Mouse (Mus musculus) heart, embryonic 14.5 days (tissue): Measurements from ENCODE around the gene Atp5f1. TPM values are rescaled to one million over a fixed set of nuclear protein-coding genes. Genes with fewer than 3 reads are reported as not detected.
"Not testable (repeated sequence)": the region's sequence is repeated elsewhere in the genome, so short reads cannot be mapped to it uniquely, and the experiment has no call there.

Experiments
- ATAC-seq: fragments of 200-750 bp; cut with Nextera tagmentation; 2 replicates; pipeline ENCODE4 v1.8.0; 2017; ENCODE audit warnings: low read depth, moderate TSS enrichment; ENCODE audit not compliant: insufficient number of reproducible peaks, insufficient read depth, low FRiP score
- H3K27ac ChIP-seq, 2 experiments: fragments of 200-500 bp in 1 of 2; fragments of 300-500 bp in 1 of 2; sonication (generic) in 1 of 2; replicated peaks in 1 of 2; 2 replicates each; pipeline ENCODE4 v1.5.1; 2012 to 2014; ENCODE audit warnings: low read depth in 2 of 2, low read length in 2 of 2, control low read depth in 1 of 2, mild to moderate bottlenecking in 1 of 2, mixed read lengths in 1 of 2; ENCODE audit not compliant: control insufficient read depth in 1 of 2, insufficient read depth in 1 of 2
- H3K27me3 ChIP-seq: fragments of 300-500 bp; sonication (generic); 2 replicates; pipeline ENCODE4 v1.6.1; 2014; ENCODE audit warnings: mild to moderate bottlenecking, low read length, control low read depth; ENCODE audit not compliant: control insufficient read depth, insufficient read depth
- H3K36me3 ChIP-seq: fragments of 300-500 bp; sonication (generic); 2 replicates; pipeline ENCODE4 v1.6.1; 2014; ENCODE audit warnings: mild to moderate bottlenecking, control low read depth, low read length, mixed read lengths; ENCODE audit not compliant: control insufficient read depth, insufficient read depth
- H3K4me1 ChIP-seq, 2 experiments: fragments of 200-500 bp in 1 of 2; fragments of 300-500 bp in 1 of 2; sonication (generic) in 1 of 2; 2 replicates each; pipeline ENCODE4 v1.6.1; 2012 to 2014; ENCODE audit warnings: low read length in 2 of 2, control low read depth in 1 of 2, mixed read lengths in 1 of 2; ENCODE audit not compliant: control insufficient read depth in 2 of 2, insufficient read depth in 2 of 2
- H3K4me2 ChIP-seq: fragments of 300-500 bp; sonication (generic); 2 replicates; pipeline ENCODE4 v1.6.1; 2014; ENCODE audit warnings: mild to moderate bottlenecking, low read length
- H3K4me3 ChIP-seq, 2 experiments: fragments of 200-500 bp in 1 of 2; fragments of 300-500 bp in 1 of 2; sonication (generic) in 1 of 2; 2 replicates each; pipeline ENCODE4 v1.5.1; 2012 to 2014; ENCODE audit warnings: low read length in 2 of 2, mild to moderate bottlenecking in 2 of 2, control low read depth in 1 of 2, low read depth in 1 of 2, moderate library complexity in 1 of 2; ENCODE audit not compliant: control insufficient read depth in 1 of 2, insufficient read depth in 1 of 2
- H3K9ac ChIP-seq: fragments of 300-500 bp; sonication (generic); 2 replicates; pipeline ENCODE4 v1.6.1; 2014; ENCODE audit warnings: mild to moderate bottlenecking, low read length
- H3K9me3 ChIP-seq: fragments of 300-500 bp; sonication (generic); 2 replicates; pipeline ENCODE4 v1.6.1; 2016; ENCODE audit warnings: low read length, control low read depth; ENCODE audit not compliant: control insufficient read depth
- whole genome bisulfite sequencing: fragments of 180-500 bp; shearing (Covaris S2); extraction: QIAGEN DNeasy Blood & Tissue Kit; methylation state at CpG from one replicate; pipeline ENCODE4 v1.1.7; 2014; 5-methylcytosine and 5-hydroxymethylcytosine counted together
- polyA plus RNA-seq: library from polyadenylated mRNA; unstranded; fragments of >200 nt; fragmentation: Nextera tagmentation; extraction: Ambion mirVana; gene quantifications from 2 replicates; pipeline ENCODE4 v1.2.1, GENCODE M21; 2014

The Atp5f1 gene
- polyA plus RNA-seq, result 903 and 907 TPM in 2 replicates

GRCm38 (mm10) chr3:105959999-105960398, at the start of gene Atp5f1:
Atp5f1 (minus strand) TSS chr3:105960099.
- no peak for ATAC-seq
- peaks cover 71% of the 10 kb centered on the region for H3K36me3 ChIP-seq
- peak within 1 kb of the TSS; percentile 99 for H3K9ac ChIP-seq
- H3K4me1 ChIP-seq, result peaks cover 0 to 31% of the 10 kb centered on the region in 2 experiments; a peak in 2 of 4 replicates
- H3K27me3 ChIP-seq, result no peaks in the 10 kb centered on the region
- H3K4me2 ChIP-seq, result peak within 1 kb of the TSS; percentile 93
- H3K9me3 ChIP-seq, result no peaks in the 10 kb centered on the region
- H3K27ac ChIP-seq, result peak within 1 kb of the TSS; percentile 89 to 96
- peak within 1 kb of the TSS; percentile 89 to 91 for H3K4me3 ChIP-seq
- 4% methylated on average over 6 of the region's 6 CpGs for WGBS

GRCm38 (mm10) chr3:106003360-106003759, 43.5 kb upstream of the Atp5f1 start:
- H3K4me1 ChIP-seq, H3K4me2 ChIP-seq, H3K36me3 ChIP-seq, H3K9me3 ChIP-seq, ATAC-seq, H3K9ac ChIP-seq, H3K4me3 ChIP-seq, H3K27me3 ChIP-seq, H3K27ac ChIP-seq: not testable (repeated sequence)
- 53% methylated on average over 10 of the region's 10 CpGs for WGBS

- ATAC-seq, result no peak; the same call in 1 of the 2 replicates
- Histone ChIP-seq H3K9ac (no peak overlapping the region), H3K27ac (no peak overlapping the region), H3K9me3 (no peaks in the 10 kb centered on the region), H3K36me3 (no peaks in the 10 kb centered on the region), H3K4me3 (peak overlapping the region; percentile 0 to 22; a peak in 2 of 4 replicates), H3K27me3 (no peaks in the 10 kb centered on the region), H3K4me2 (peak overlapping the region; percentile 61), H3K4me1 (peaks cover 6 to 8% of the 10 kb centered on the region in 2 experiments; a peak in 2 of 4 replicates)
- 18% methylated on average over 17 of the region's 17 CpGs for WGBS
Measured at GRCm38 (mm10) chr3:106001416-106002370, 41.8 kb upstream of the Atp5f1 start.

- no peaks in the 10 kb centered on the region for H3K27me3 ChIP-seq
- H3K4me3 ChIP-seq, result peak overlapping the region; percentile 0 to 22; a peak in 2 of 4 replicates
- H3K4me1 ChIP-seq, result peaks cover 6 to 8% of the 10 kb centered on the region in 2 experiments; a peak in 2 of 4 replicates
- no peaks in the 10 kb centered on the region for H3K9me3 ChIP-seq
- no peak for ATAC-seq
- no peak overlapping the region for H3K27ac ChIP-seq
- no peaks in the 10 kb centered on the region for H3K36me3 ChIP-seq
- peak overlapping the region; percentile 61 for H3K4me2 ChIP-seq
- WGBS, result 14% methylated on average over 11 of the region's 11 CpGs
- H3K9ac ChIP-seq, result no peak overlapping the region
Measured at GRCm38 (mm10) chr3:106000707-106001375, 40.9 kb upstream of the Atp5f1 start.

- H3K27me3 ChIP-seq, result no peaks in the 10 kb centered on the region
- 50% methylated on average over 2 of the region's 2 CpGs for WGBS
- no peaks in the 10 kb centered on the region for H3K4me1 ChIP-seq
- no peaks in the 10 kb centered on the region for H3K9me3 ChIP-seq
- H3K4me2 ChIP-seq, result no peak overlapping the region
- H3K36me3 ChIP-seq, result no peaks in the 10 kb centered on the region
- no peak overlapping the region for H3K4me3 ChIP-seq
- no peak overlapping the region for H3K27ac ChIP-seq
- ATAC-seq, result no peak
- H3K9ac ChIP-seq, result no peak overlapping the region
Measured at GRCm38 (mm10) chr3:105994730-105995129, 34.8 kb upstream of the Atp5f1 start.

- Histone ChIP-seq H3K27me3 (no peaks in the 10 kb centered on the region), H3K4me2 (no peak overlapping the region), H3K36me3 (no peaks in the 10 kb centered on the region), H3K9ac (no peak overlapping the region), H3K4me1 (no peaks in the 10 kb centered on the region), H3K9me3 (no peaks in the 10 kb centered on the region), H3K27ac (no peak overlapping the region), H3K4me3 (no peak overlapping the region)
- ATAC-seq, result no peak
- WGBS, result 22% methylated on average over 4 of the region's 4 CpGs
Measured at GRCm38 (mm10) chr3:105991653-105992283, 31.9 kb upstream of the Atp5f1 start.

GRCm38 (mm10) chr3:105989611-105990010, 29.7 kb upstream of the Atp5f1 start:
- not testable (repeated sequence) for ATAC-seq, H3K36me3 ChIP-seq, H3K9ac ChIP-seq, H3K4me2 ChIP-seq, H3K9me3 ChIP-seq, H3K27me3 ChIP-seq, H3K4me1 ChIP-seq, H3K27ac ChIP-seq, H3K4me3 ChIP-seq
- WGBS, result 54% methylated on average over 5 of the region's 5 CpGs
